Mouse (Mus musculus) B cell, adult 62 days (primary cell): ENCODE results near the gene Nsd2. TPM values are rescaled to one million over a fixed set of nuclear protein-coding genes. Genes with fewer than 3 reads are reported as not detected.

Source experiments
- total RNA-seq: library from RNA; stranded (reverse); gene quantifications from 4 replicates; pipeline ENCODE4 v1.2.4, GENCODE M21; 2023

Nsd2 gene
- total RNA-seq, result 31.3 to 42.1 TPM (median 36.9 TPM) in 4 replicates

DNA sequence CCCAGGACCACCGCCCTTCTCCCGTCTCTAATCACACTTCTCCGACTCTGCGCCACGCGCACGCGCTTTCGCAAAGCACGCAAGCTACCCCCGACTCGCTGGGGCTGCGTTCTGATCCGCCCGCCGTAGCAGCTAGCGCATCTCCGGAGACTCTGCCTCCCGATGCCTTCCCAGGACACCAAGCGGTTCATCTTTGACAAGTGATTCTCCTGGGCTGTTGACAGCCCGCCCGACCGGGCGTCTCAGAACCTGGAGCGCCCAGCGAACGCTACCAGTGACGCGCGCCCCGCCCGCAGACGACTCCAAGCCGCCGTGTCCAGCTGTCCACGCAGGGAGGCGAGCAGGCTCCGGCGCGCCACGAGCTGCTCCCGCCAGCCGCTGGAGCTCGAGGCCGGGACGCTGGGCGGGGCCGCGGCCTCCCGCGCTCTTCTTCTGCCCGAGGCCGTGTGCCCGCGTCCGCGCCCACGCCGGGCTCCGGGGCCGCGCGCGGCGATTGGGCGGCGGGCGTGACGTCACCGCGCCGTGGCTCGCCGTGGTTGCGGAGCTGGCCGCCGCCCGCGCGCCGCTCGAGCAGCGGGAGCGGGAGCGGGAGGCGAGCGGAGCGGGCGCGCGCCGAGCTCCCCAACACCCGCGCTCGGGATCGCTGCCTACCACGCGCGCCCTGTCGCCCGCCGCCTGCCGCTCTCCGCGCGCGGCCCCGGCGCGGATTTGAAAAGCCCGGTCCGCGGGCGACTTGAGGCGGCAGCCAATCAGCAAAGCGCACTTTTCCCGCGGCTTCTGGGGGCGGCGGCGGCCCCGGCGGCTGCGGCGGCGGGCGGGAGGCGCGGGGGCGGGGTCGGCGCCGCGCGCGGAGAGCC, at the start of gene Nsd2:
Nsd2 (plus strand) TSS at position 850 of the 857 bp plus-strand sequence.

DNA sequence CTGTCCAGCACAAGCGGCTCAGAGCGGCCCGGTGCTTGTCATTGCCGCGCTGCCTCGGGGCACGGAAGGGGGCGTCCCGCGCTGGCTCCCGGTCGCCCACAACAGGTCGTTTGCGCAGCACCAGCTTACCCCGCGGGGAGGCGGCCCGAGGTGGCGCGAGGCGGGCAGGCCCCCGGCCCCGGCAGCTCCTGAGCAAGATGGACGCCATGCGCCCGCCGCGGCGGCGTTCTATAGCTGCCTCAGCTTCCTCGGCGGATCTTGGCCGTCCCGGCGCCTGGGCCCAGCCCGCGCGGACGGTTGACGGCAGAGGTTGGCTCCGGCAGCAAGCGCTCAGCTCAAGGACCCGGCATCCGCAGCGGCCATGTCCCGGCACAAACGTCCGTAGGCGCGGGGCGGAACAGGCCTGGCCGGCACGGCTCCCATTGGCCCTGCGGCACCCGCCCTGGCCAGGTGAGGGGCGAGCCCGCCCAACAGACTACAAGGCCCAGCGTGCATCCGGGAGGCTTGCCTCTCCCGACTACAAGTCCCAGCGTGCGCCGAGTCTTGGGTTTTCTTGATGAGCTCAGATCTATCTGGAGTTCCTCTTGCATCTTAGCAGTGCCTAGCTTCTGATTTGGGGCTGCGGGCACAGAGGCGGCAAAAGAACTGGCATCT, 38.1 kb upstream of the Nsd2 start, which contains the start of gene Letm1:
Letm1 (minus strand) TSS at position 473 of the 654 bp plus-strand sequence.

DNA sequence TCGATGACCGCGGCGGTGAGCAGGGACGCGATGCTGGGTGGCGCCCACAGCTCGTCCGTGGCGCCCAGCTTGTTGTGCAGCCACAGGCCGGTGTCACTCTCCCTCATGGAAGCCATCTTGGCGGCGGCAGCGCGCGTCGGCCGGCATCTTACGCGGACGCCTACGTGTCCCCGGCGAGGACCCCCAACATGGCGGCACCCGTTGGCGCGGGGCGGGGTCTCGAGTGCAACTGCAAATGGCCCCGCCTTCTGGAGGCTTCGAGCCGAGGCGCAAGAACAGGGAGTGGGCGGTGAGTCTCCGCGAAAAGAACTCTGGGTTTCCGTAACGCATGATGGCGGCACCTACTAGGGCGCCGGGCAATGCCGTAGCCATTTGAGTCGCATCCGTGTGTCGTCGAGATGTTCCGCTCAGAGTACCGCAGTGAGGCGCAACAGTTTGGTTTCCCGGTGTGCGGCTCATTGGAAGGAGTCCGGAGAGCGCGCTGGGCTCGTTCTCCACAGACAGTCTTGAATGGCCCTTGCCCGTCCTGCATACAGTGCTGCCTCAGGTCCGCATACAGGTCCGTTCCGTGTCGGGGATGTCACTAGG, 115.7 kb downstream of the Nsd2 start, which contains the start of gene Nelfa:
Nelfa (minus strand) TSS at position 294 of the 588 bp plus-strand sequence.

Other genes starting within 250 kb of the Nsd2 start
- 28.3 to 32.3 TPM (median 28.9 TPM) in 4 replicates for gene Fam53a, start 191.1 kb upstream of the Nsd2 start, total RNA-seq
- 0.77 to 1.5 TPM (median 1.3 TPM) in 4 replicates for gene Gm9903, start 190.8 kb upstream of the Nsd2 start, total RNA-seq
- gene Slbp, start 168.2 kb upstream of the Nsd2 start, total RNA-seq, result 93.2 to 102 TPM (median 97.6 TPM) in 4 replicates
- gene Tacc3, start 162.6 kb upstream of the Nsd2 start, total RNA-seq, result 12.5 to 15.7 TPM (median 13.9 TPM) in 4 replicates
- 8.3 to 11.5 TPM (median 8.7 TPM) in 4 replicates for gene Tmem129, start 162.3 kb upstream of the Nsd2 start, total RNA-seq
- gene Fgfr3, start 99.1 kb upstream of the Nsd2 start, total RNA-seq, result 0.23 to 0.30 TPM (median 0.25 TPM) in 3 of 4 replicates, not detected in the other
- gene Letm1, start 37.9 kb upstream of the Nsd2 start, total RNA-seq, result 67.5 to 83.8 TPM (median 74.9 TPM) in 4 replicates
- 27.4 to 30.9 TPM (median 29.9 TPM) in 4 replicates for gene Nelfa, start 115.7 kb downstream of the Nsd2 start, total RNA-seq
- gene Gm1673, start 162.7 kb downstream of the Nsd2 start, total RNA-seq, result not detected in 4 replicates
- 0.09 to 0.27 TPM (median 0.09 TPM) in 3 of 4 replicates, not detected in the other for gene Nat8l, start 175.3 kb downstream of the Nsd2 start, total RNA-seq